Comparison of ENCODE assay signal across 15 mouse cellular contexts in the genomic region with DNA sequence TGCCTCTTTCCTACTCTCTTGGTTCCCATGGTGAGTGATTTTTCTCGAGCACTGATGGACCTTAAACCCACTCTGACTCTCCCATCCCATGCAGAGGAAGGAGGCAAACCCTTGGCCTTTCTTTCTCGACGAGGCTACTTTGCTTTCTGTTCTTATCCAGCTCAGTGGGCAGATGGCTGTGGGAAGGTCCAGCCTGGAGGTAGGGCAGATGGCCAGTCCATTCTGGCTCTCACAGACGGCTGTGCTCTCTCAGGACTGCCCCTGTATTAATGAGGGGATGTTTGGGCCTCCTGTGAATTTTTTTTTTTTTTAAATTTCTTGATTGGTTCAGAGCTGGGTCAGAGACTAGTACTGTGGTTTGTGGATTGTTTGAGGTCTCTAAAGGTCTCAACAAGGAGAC. TPM values are rescaled to one million over a fixed set of nuclear protein-coding genes. Genes with fewer than 3 reads are reported as not detected.
"Had no signal": no experiment of that assay in that cellular context is flagged by ENCODE, and none has a peak within 500 bp of the region (broad histone marks: within the 10 kb centered on the region; RNA-seq: fewer than 3 reads in every experiment).

No protein-coding gene starts in this region.

- H3K4me1 ChIP-seq: liver, embryonic 12.5 days; megakaryocyte, embryonic 14.5 days had no signal

- H3K4me3 ChIP-seq: kidney, embryonic 15.5 days; limb, embryonic 15.5 days; liver, embryonic 12.5 days; lung, embryonic 15.5 days; megakaryocyte, embryonic 14.5 days had no signal

- DNase-seq: kidney, adult 2 months; kidney, postnatal 14 days; lung, postnatal 14 days; midbrain, embryonic 14.5 days; thymus, postnatal 4 days had no signal

- H3K36me3 ChIP-seq: kidney, embryonic 15.5 days; limb, embryonic 15.5 days; liver, embryonic 12.5 days; lung, embryonic 15.5 days had no signal

- H3K4me2 ChIP-seq: kidney, embryonic 15.5 days; limb, embryonic 15.5 days; liver, embryonic 12.5 days; lung, embryonic 15.5 days had no signal

- ATAC-seq: liver, embryonic 12.5 days had no signal

- H3K27ac ChIP-seq: kidney, embryonic 15.5 days; limb, embryonic 15.5 days; liver, embryonic 12.5 days; lung, embryonic 15.5 days; macrophage; stomach, postnatal 0 days had no signal

- H3K9ac ChIP-seq: kidney, embryonic 15.5 days; limb, embryonic 15.5 days; liver, embryonic 12.5 days; lung, embryonic 15.5 days had no signal

- H3K9me3 ChIP-seq: kidney, embryonic 15.5 days; limb, embryonic 15.5 days; liver, embryonic 12.5 days; lung, embryonic 15.5 days; megakaryocyte, embryonic 14.5 days had no signal

RNA-seq across cellular contexts. Expression of a gene that starts 5.1 kb away (rescaled TPM):
- polyA plus RNA-seq: kidney, adult 2 months; macrophage had no signal

RNA-seq across cellular contexts. Expression of a gene that starts 59.6 kb away (rescaled TPM):
- polyA plus RNA-seq: kidney, adult 2 months; large intestine, adult 2 months; limb, embryonic 11.5 days; liver, embryonic 12.5 days; liver, embryonic 16.5 days; macrophage; stomach, postnatal 0 days had no signal
